ENCODE assay signal across 10 mouse cellular contexts in the genomic region with DNA sequence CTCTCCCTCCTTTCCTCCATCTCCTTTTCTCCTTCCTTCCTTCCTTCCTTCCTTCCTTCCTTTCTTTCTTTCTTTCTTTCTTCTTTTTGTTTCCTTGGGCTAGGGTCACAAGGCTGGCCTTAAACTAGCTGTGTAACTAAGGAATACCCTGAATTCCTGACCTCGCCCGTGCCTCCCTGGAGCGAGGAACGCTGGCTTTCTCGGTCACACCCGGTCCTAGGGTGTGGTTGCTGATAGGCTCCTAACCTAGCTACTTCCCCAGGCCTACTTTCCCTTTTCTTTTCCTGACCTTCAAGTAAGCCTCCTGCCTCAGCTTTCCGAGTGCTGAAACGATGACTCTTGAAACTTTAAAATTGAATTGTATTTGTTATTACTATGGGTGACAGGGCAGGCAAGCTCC. TPM values are rescaled to one million over a fixed set of nuclear protein-coding genes. Genes with fewer than 3 reads are reported as not detected.
DNase-seq lines count a peak whose midpoint lies in the region; ATAC-seq and TF ChIP-seq lines count a peak whose summit lies in the region.
"Had no signal": no experiment of that assay in that cellular context is flagged by ENCODE, and none has a peak within 500 bp of the region (broad histone marks: within the 10 kb centered on the region; RNA-seq: fewer than 3 reads in every experiment).

No protein-coding gene starts in this region.

- no peak overlapping the region for H3ac ChIP-seq in myocyte (ENCODE audit: control insufficient read depth, insufficient read length)

- no peaks in the 10 kb centered on the region for H3K9me3 ChIP-seq in kidney, embryonic 15.5 days (replicated peaks)
- H3K9me3 ChIP-seq in intestine, embryonic 16.5 days (ENCODE audit: control insufficient read depth, low read length) = no peaks in the 10 kb centered on the region
- H3K9me3 ChIP-seq: forebrain, embryonic 12.5 days had no signal

- no peaks in the 10 kb centered on the region for H3K36me3 ChIP-seq in kidney, embryonic 15.5 days
- no peaks in the 10 kb centered on the region for H3K36me3 ChIP-seq in intestine, embryonic 16.5 days (ENCODE audit: control insufficient read depth, insufficient read depth, low read length)
- H3K36me3 ChIP-seq in myocyte (ENCODE audit: control insufficient read depth, insufficient read depth) = no peaks in the 10 kb centered on the region
- H3K36me3 ChIP-seq: forebrain, embryonic 12.5 days had no signal

- H3K27ac ChIP-seq in kidney, embryonic 15.5 days = peak overlapping the region; percentile 18; the same call in 1 of the 2 replicates
- no peak overlapping the region for H3K27ac ChIP-seq in intestine, embryonic 16.5 days (ENCODE audit: low read length)

- no peak overlapping the region for H3K4me3 ChIP-seq in kidney, embryonic 15.5 days (replicated peaks)
- no peak overlapping the region for H3K4me3 ChIP-seq in intestine, embryonic 16.5 days (ENCODE audit: low read length)
- no peak overlapping the region for H3K4me3 ChIP-seq in myocyte
- H3K4me3 ChIP-seq: forebrain, embryonic 12.5 days had no signal

- no peaks in the 10 kb centered on the region for H3K27me3 ChIP-seq in kidney, embryonic 15.5 days
- H3K27me3 ChIP-seq in intestine, embryonic 16.5 days (replicated peaks; ENCODE audit: control insufficient read depth, insufficient read depth, low read length) = no peaks in the 10 kb centered on the region
- H3K27me3 ChIP-seq in myocyte (ENCODE audit: control insufficient read depth, insufficient read depth, insufficient read length) = no peaks in the 10 kb centered on the region
- H3K27me3 ChIP-seq: forebrain, embryonic 12.5 days; Patski had no signal

- intact Hi-C loops in left cerebral cortex, postnatal 25 days (cut with DNase I) = no loop called here

- TF ChIP-seq POLR2A in myocyte (IDR thresholded peaks at IDR 0.05; ENCODE audit: insufficient read length, low read depth) = no peak

- H3K4me1 ChIP-seq in kidney, embryonic 15.5 days = peaks cover 22% of the 10 kb centered on the region
- peaks cover 19% of the 10 kb centered on the region for H3K4me1 ChIP-seq in intestine, embryonic 16.5 days (ENCODE audit: control insufficient read depth, insufficient read depth, low read length)

- H3K79me2 ChIP-seq in myocyte (ENCODE audit: control insufficient read depth, insufficient read depth) = no peaks in the 10 kb centered on the region

- H3K9ac ChIP-seq in kidney, embryonic 15.5 days = no peak overlapping the region
- no peak overlapping the region for H3K9ac ChIP-seq in intestine, embryonic 16.5 days (ENCODE audit: low read depth, low read length)
- H3K9ac ChIP-seq: forebrain, embryonic 12.5 days had no signal

- no peak for ATAC-seq in kidney, embryonic 15.5 days (replicated peaks; ENCODE audit: low FRiP score)
- ATAC-seq in intestine, embryonic 16.5 days = peak; percentile 77

- no peak overlapping the region for H3K4me2 ChIP-seq in kidney, embryonic 15.5 days
- H3K4me2 ChIP-seq in intestine, embryonic 16.5 days (ENCODE audit: low read depth, low read length) = 0 out of 2 replicates have a peak overlapping the region, but pooled peaks have one; percentile 9
- peak overlapping the region; percentile 70 for H3K4me2 ChIP-seq in myocyte (ENCODE audit: low read depth)
- H3K4me2 ChIP-seq: forebrain, embryonic 12.5 days had no signal

- DNase-seq in kidney, postnatal 4 days = no peak
- DNase-seq in R1 (ENCODE audit: low read depth, low spot score) = peak; percentile 99
- no peak for DNase-seq in left cerebral cortex, postnatal 25 days (ENCODE audit: low spot score in 2 of 2)
- DNase-seq in layer of hippocampus, adult 8-10 months (ENCODE audit: low spot score in 2 of 2) = no peak
- DNase-seq in right cerebral cortex, postnatal 25 days = no peak

- 52% methylated on average over 8 of the region's 8 CpGs for WGBS in kidney, embryonic 15.5 days
- 38% methylated on average over 8 of the region's 8 CpGs for WGBS in intestine, embryonic 16.5 days

TF ChIP-seq in myocyte, 11 proteins besides CTCF, POLR2A, EP300 and RAD21:
- TF ChIP-seq MYOD1 (IDR thresholded peaks at IDR 0.05; ENCODE audit: control insufficient read depth in 1 of 3, insufficient read length in 2 of 3, low read depth in 2 of 3) (no peak), USF1 (IDR thresholded peaks at IDR 0.05; ENCODE audit: low read depth) (no peak), MAX (IDR thresholded peaks at IDR 0.05; ENCODE audit: low read depth) (no peak), E2F4 (IDR thresholded peaks at IDR 0.05; ENCODE audit: insufficient read depth) (no peak), TCF3 (IDR thresholded peaks at IDR 0.05; ENCODE audit: insufficient read length, low read depth) (no peak), CEBPB (IDR thresholded peaks at IDR 0.05; ENCODE audit: insufficient read depth, poor library complexity, severe bottlenecking) (no peak), MYOG (IDR thresholded peaks at IDR 0.05; ENCODE audit: control insufficient read depth in 1 of 3, insufficient read depth in 1 of 3, insufficient read length in 2 of 3, low read depth in 2 of 3) (no peak), REST (IDR thresholded peaks at IDR 0.05; ENCODE audit: insufficient read depth, insufficient read length) (no peak), TCF12 (IDR thresholded peaks at IDR 0.05; ENCODE audit: insufficient read depth, poor library complexity, severe bottlenecking) (no peak), POLR2AphosphoS2 (IDR thresholded peaks at IDR 0.05; ENCODE audit: insufficient read length, low read depth) (no peak), SRF (IDR thresholded peaks at IDR 0.05; ENCODE audit: control insufficient read depth, insufficient read length, low read depth) (no peak)

RNA-seq across cellular contexts. Expression of a gene that starts 23.0 kb away (rescaled TPM):
- 17.4 and 19.2 TPM in 2 replicates for polyA plus RNA-seq in kidney, embryonic 15.5 days (2015; fragmentation: Nextera tagmentation; extraction: Ambion mirVana)
- 8.7 and 9.5 TPM in 2 replicates for polyA plus RNA-seq in intestine, embryonic 16.5 days (2015; fragmentation: Nextera tagmentation; extraction: Ambion mirVana)
- 5.8 TPM for polyA plus RNA-seq in myocyte (2012; fragmentation: generic; extraction: Trizol)
- total RNA-seq in left cerebral cortex, postnatal 25 days (2021) = 10 to 100 TPM; 34.9 to 37.9 TPM
- total RNA-seq in layer of hippocampus, adult 8-10 months (2022) = 10 to 100 TPM; 33.9 to 41.1 (median 36.3) TPM
